Mouse (Mus musculus) 3T3-L1 (cell line): ENCODE results near the gene Aldh1l1.

Experiments
- DNase-seq: peaks from one replicate; pipeline ENCODE4 v3.0.0-alpha.2; 2015; ENCODE audit warnings: low read depth, low spot score

Gene Aldh1l1

DNA sequence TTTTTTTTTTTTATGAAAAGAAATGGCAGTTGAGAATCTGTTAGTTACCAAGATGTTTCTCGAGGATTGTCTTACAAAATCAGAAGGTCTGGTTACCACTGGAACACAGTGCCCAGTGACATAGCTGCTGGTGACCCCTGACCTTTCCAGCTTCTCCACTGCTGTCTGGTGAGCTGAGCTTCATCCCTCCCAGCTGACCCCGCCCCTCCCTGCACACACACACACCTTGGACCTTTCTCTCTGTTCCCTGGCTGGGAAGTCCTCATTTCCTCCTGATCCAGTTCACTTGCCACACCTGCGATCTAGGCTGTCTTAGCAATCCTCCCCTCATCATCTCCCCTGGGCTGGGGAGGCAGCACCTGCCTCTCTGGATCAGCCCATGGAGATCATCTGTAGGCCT is 60.0 kb downstream of the Aldh1l1 start:
- DNase-seq: no peak

- no peak for DNase-seq
Measured at GRCm38 (mm10) chr6:90547041-90547440, 60.8 kb downstream of the Aldh1l1 start.

GRCm38 (mm10) chr6:90550161-90550912 is 64.1 kb downstream of the Aldh1l1 start:
- DNase-seq: no peak

GRCm38 (mm10) chr6:90551251-90551650 is 65.0 kb downstream of the Aldh1l1 start:
- no peak for DNase-seq

DNA sequence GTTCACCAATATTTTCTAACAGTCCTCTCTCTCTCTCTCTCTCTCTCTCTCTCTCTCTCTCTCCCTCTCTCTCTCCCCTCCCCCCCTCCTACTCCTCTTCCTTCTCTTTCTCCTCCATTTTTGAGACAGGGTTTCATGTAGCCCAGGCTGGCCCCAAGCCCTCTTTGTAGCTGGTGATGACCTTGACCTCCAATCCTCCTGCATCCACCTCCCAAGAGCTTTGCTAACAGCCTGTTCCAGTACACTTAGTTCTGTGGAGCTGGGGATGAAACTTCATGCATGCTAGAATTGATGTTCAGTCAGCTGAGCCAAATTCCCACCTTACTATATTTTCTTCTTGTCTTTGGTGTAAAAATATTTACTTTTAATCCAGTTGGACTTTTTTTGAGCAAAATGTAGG is 67.0 kb downstream of the Aldh1l1 start:
- no peak for DNase-seq

- no peak for DNase-seq
Measured at GRCm38 (mm10) chr6:90553682-90554081, 67.5 kb downstream of the Aldh1l1 start.

GRCm38 (mm10) chr6:90556534-90557058 is 70.4 kb downstream of the Aldh1l1 start:
- DNase-seq: no peak

DNA sequence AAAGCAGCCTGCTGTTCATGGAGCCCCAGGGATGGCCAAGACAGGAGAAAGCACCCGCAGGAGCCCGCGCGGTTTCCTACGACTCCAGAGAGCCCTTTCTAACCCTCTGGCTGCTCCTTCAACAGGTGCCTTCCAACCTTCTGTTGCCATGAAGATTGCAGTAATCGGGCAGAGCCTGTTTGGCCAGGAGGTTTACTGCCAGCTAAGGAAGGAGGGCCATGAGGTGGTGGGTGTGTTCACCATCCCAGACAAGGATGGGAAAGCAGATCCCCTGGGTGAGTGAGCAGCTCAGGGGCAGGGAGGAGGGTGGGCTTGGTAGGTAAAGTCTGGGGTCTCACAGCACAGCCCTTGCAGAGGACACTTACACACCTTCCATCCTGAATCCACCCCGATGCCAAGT is 70.8 kb downstream of the Aldh1l1 start:
- no peak for DNase-seq

DNA sequence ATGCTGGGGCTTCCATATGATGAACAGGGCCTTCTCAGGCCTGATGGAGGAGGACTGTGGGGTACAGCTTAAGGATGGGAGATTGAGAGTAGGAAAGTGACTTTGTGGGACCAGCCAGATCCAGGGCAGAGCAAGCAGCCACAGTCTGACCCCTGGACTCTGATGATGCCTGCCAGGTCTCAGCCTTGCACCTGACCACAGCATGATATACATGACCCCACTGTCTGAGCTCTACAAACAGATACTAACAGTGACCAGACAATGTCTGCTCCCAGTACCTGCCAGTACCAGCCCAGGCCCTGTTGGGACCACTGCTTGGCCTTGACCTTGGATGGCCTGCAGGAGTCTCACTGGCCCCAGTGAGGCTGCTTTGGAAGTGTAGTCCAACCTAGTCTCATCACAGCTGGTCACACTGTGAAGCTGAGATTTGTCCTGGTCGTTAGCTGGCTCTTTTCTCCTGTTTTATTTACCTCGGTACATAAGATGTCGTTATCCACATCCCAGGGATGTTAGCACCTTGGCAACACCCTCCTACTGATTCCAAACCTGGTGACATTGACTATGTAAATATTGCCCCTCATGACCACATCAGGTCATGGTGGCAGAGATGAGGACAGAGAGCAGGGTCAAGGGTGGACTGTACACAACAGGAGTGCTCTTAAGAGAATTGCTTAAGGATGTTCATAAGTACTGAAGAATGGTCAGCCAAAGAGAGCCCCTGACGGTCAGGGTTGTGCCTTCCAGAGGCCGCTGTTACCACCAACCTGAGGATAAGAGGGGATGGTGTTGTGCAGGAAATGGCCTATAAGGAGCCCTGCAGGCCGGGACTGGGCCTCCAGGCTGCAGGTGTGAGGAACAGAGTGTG is 71.8 kb downstream of the Aldh1l1 start:
- no peak for DNase-seq

- peak; percentile 54 for DNase-seq
Measured at GRCm38 (mm10) chr6:90560390-90561058, 74.3 kb downstream of the Aldh1l1 start.

GRCm38 (mm10) chr6:90561234-90561781 is 75.1 kb downstream of the Aldh1l1 start:
- DNase-seq: peak; percentile 60

- DNase-seq: no peak
Measured at GRCm38 (mm10) chr6:90564240-90564639, 78.0 kb downstream of the Aldh1l1 start.

GRCm38 (mm10) chr6:90565357-90566215 is 79.4 kb downstream of the Aldh1l1 start:
- peak; percentile 73 for DNase-seq

- DNase-seq: no peak
Measured at GRCm38 (mm10) chr6:90567486-90567885, 81.3 kb downstream of the Aldh1l1 start.

- DNase-seq: no peak
Measured at GRCm38 (mm10) chr6:90567928-90568327, 81.7 kb downstream of the Aldh1l1 start.

GRCm38 (mm10) chr6:90568721-90569120 is 82.5 kb downstream of the Aldh1l1 start:
- no peak for DNase-seq

GRCm38 (mm10) chr6:90569736-90570383 is 83.6 kb downstream of the Aldh1l1 start:
- no peak for DNase-seq

DNA sequence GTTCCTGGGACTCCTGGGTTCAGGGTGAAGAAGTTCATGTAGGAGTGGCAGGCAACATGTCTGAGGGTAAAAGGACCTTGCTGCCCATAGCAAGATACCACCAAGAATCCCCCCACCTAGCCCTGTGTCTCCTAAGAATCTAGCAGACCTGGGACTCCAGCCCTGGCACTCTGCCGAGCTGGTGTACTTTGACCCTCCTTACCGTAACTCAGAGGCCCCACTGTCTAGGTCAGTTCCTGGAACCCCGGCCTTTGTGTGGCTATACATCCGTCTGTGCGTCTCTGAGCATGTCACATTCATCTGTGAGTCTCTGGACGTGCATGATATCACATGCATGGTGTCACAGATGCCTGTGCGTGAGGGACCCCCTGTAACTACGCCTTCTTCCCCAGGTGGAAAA is 84.2 kb downstream of the Aldh1l1 start:
- DNase-seq: no peak

GRCm38 (mm10) chr6:90575261-90575715 is 89.1 kb downstream of the Aldh1l1 start:
- DNase-seq: peak; percentile 92

GRCm38 (mm10) chr6:90578174-90578573 is 91.9 kb downstream of the Aldh1l1 start:
- DNase-seq: peak; percentile 28
